Mouse (Mus musculus): ENCODE measurements around the gene Kcnmb1. TPM values are rescaled to one million over a fixed set of nuclear protein-coding genes. Genes with fewer than 3 reads are reported as not detected.

Kcnmb1 gene
- polyA plus RNA-seq, 1 experiment: 0.97 TPM

- no peak for TF ChIP-seq CTCF (conservative IDR thresholded peaks at IDR 0.05; ENCODE audit: insufficient read depth, insufficient read length, low read depth, low read length)
- TF ChIP-seq POLR2A (IDR thresholded peaks at IDR 0.05; ENCODE audit: low read depth, low read length): no peak
- no peaks in the 10 kb centered on the region for H3K36me3 ChIP-seq (ENCODE audit: control insufficient read depth, insufficient read depth, low read length)
- 0 out of 2 replicates have a peak overlapping the region, but pooled peaks have one; percentile 5 for H3K4me3 ChIP-seq (ENCODE audit: insufficient read depth, low read depth, low read length)
- DNase-seq: peak; percentile 53
- 14% methylated on average over 9 of the region's 10 CpGs for WGBS
- no peak overlapping the region for H3K27ac ChIP-seq (ENCODE audit: insufficient read depth, low read depth, low read length)
- H3K27me3 ChIP-seq (replicated peaks; ENCODE audit: control insufficient read depth, insufficient read depth, low read length): no peaks in the 10 kb centered on the region
- H3K4me1 ChIP-seq (ENCODE audit: control insufficient read depth, insufficient read depth, low read length): no peaks in the 10 kb centered on the region
These were observed 30.9 kb upstream of the Kcnmb1 start for GRCm38 (mm10) chr11:33931836-33932385.

GRCm38 (mm10) chr11:33932386-33933111 is 30.3 kb upstream of the Kcnmb1 start:
- no peak for TF ChIP-seq POLR2A (IDR thresholded peaks at IDR 0.05; ENCODE audit: low read depth, low read length)
- no peak for TF ChIP-seq CTCF (conservative IDR thresholded peaks at IDR 0.05; ENCODE audit: insufficient read depth, insufficient read length, low read depth, low read length)
- Histone ChIP-seq H3K27me3 (replicated peaks; ENCODE audit: control insufficient read depth, insufficient read depth, low read length) (no peaks in the 10 kb centered on the region), H3K4me3 (ENCODE audit: insufficient read depth, low read depth, low read length) (0 out of 2 replicates have a peak overlapping the region, but pooled peaks have one; percentile 5), H3K36me3 (ENCODE audit: control insufficient read depth, insufficient read depth, low read length) (no peaks in the 10 kb centered on the region), H3K4me1 (ENCODE audit: control insufficient read depth, insufficient read depth, low read length) (no peaks in the 10 kb centered on the region), H3K27ac (ENCODE audit: insufficient read depth, low read depth, low read length) (no peak overlapping the region)
- 26% methylated on average over 18 of the region's 18 CpGs for WGBS
- DNase-seq: peak; percentile 43

GRCm38 (mm10) chr11:33934286-33934685 is 28.5 kb upstream of the Kcnmb1 start:
- H3K27me3 ChIP-seq (replicated peaks; ENCODE audit: control insufficient read depth, insufficient read depth, low read length): no peaks in the 10 kb centered on the region
- H3K27ac ChIP-seq (ENCODE audit: insufficient read depth, low read depth, low read length): no peak overlapping the region
- no peak overlapping the region for H3K4me3 ChIP-seq (ENCODE audit: insufficient read depth, low read depth, low read length)
- no peak for DNase-seq
- no peaks in the 10 kb centered on the region for H3K4me1 ChIP-seq (ENCODE audit: control insufficient read depth, insufficient read depth, low read length)
- TF ChIP-seq POLR2A (IDR thresholded peaks at IDR 0.05; ENCODE audit: low read depth, low read length): no peak
- no peak for TF ChIP-seq CTCF (conservative IDR thresholded peaks at IDR 0.05; ENCODE audit: insufficient read depth, insufficient read length, low read depth, low read length)
- no peaks in the 10 kb centered on the region for H3K36me3 ChIP-seq (ENCODE audit: control insufficient read depth, insufficient read depth, low read length)
- WGBS: 77% methylated on average over 9 of the region's 9 CpGs

- WGBS: 74% methylated on average over 8 of the region's 8 CpGs
- H3K4me3 ChIP-seq (ENCODE audit: insufficient read depth, low read depth, low read length): no peak overlapping the region
- no peak for TF ChIP-seq POLR2A (IDR thresholded peaks at IDR 0.05; ENCODE audit: low read depth, low read length)
- no peak for TF ChIP-seq CTCF (conservative IDR thresholded peaks at IDR 0.05; ENCODE audit: insufficient read depth, insufficient read length, low read depth, low read length)
- H3K36me3 ChIP-seq (ENCODE audit: control insufficient read depth, insufficient read depth, low read length): no peaks in the 10 kb centered on the region
- no peak overlapping the region for H3K27ac ChIP-seq (ENCODE audit: insufficient read depth, low read depth, low read length)
- no peaks in the 10 kb centered on the region for H3K4me1 ChIP-seq (ENCODE audit: control insufficient read depth, insufficient read depth, low read length)
- no peaks in the 10 kb centered on the region for H3K27me3 ChIP-seq (replicated peaks; ENCODE audit: control insufficient read depth, insufficient read depth, low read length)
- no peak for DNase-seq
These were observed 25.2 kb upstream of the Kcnmb1 start for GRCm38 (mm10) chr11:33937641-33938040.

- WGBS: 54% methylated on average over 7 of the region's 7 CpGs
- DNase-seq: no peak
- Histone ChIP-seq H3K4me3 (ENCODE audit: insufficient read depth, low read depth, low read length) (no peak overlapping the region), H3K27me3 (replicated peaks; ENCODE audit: control insufficient read depth, insufficient read depth, low read length) (no peaks in the 10 kb centered on the region), H3K4me1 (ENCODE audit: control insufficient read depth, insufficient read depth, low read length) (no peaks in the 10 kb centered on the region), H3K36me3 (ENCODE audit: control insufficient read depth, insufficient read depth, low read length) (no peaks in the 10 kb centered on the region), H3K27ac (ENCODE audit: insufficient read depth, low read depth, low read length) (no peak overlapping the region)
- TF ChIP-seq CTCF (conservative IDR thresholded peaks at IDR 0.05; ENCODE audit: insufficient read depth, insufficient read length, low read depth, low read length) (no peak), POLR2A (IDR thresholded peaks at IDR 0.05; ENCODE audit: low read depth, low read length) (no peak)
These were observed 24.1 kb upstream of the Kcnmb1 start for GRCm38 (mm10) chr11:33938561-33939274.

GRCm38 (mm10) chr11:33939456-33940113 is 23.2 kb upstream of the Kcnmb1 start:
- no peaks in the 10 kb centered on the region for H3K36me3 ChIP-seq (ENCODE audit: control insufficient read depth, insufficient read depth, low read length)
- no peak overlapping the region for H3K27ac ChIP-seq (ENCODE audit: insufficient read depth, low read depth, low read length)
- no peaks in the 10 kb centered on the region for H3K4me1 ChIP-seq (ENCODE audit: control insufficient read depth, insufficient read depth, low read length)
- WGBS: 66% methylated on average over 4 of the region's 4 CpGs
- no peaks in the 10 kb centered on the region for H3K27me3 ChIP-seq (replicated peaks; ENCODE audit: control insufficient read depth, insufficient read depth, low read length)
- TF ChIP-seq POLR2A (IDR thresholded peaks at IDR 0.05; ENCODE audit: low read depth, low read length): no peak
- no peak for TF ChIP-seq CTCF (conservative IDR thresholded peaks at IDR 0.05; ENCODE audit: insufficient read depth, insufficient read length, low read depth, low read length)
- no peak overlapping the region for H3K4me3 ChIP-seq (ENCODE audit: insufficient read depth, low read depth, low read length)
- no peak for DNase-seq
